Mouse (Mus musculus) heart, embryonic 16.5 days (tissue): Measurements from ENCODE around the gene Smyd5. TPM values are rescaled to one million over a fixed set of nuclear protein-coding genes. Genes with fewer than 3 reads are reported as not detected.

Source experiments
- ATAC-seq: fragments of 200-750 bp; cut with Nextera tagmentation; replicated peaks from 2 replicates; pipeline ENCODE4 v1.8.0; 2017; ENCODE audit warnings: moderate number of reproducible peaks; ENCODE audit not compliant: insufficient read depth, low FRiP score; ENCODE audit errors: extremely low read depth
- H3K27ac ChIP-seq: fragments of 300-500 bp; sonication (generic); 2 replicates; pipeline ENCODE4 v1.5.1; 2014; ENCODE audit warnings: mild to moderate bottlenecking, low read length, control low read depth, moderate library complexity
- H3K27me3 ChIP-seq: fragments of 300-500 bp; sonication (generic); 2 replicates; pipeline ENCODE4 v1.6.1; 2014; ENCODE audit warnings: low read length, mixed read lengths; ENCODE audit not compliant: control insufficient read depth, insufficient read depth
- H3K36me3 ChIP-seq: fragments of 300-500 bp; sonication (generic); 2 replicates; pipeline ENCODE4 v1.6.1; 2014; ENCODE audit not compliant: control insufficient read depth, insufficient read depth
- H3K4me1 ChIP-seq: fragments of 300-500 bp; sonication (generic); 2 replicates; pipeline ENCODE4 v1.6.1; 2014; ENCODE audit warnings: low read length, mixed read lengths; ENCODE audit not compliant: control insufficient read depth, insufficient read depth
- H3K4me2 ChIP-seq: fragments of 300-500 bp; sonication (generic); 2 replicates; pipeline ENCODE4 v1.6.1; 2014; ENCODE audit warnings: low read depth, mild to moderate bottlenecking, control low read depth, low read length
- H3K4me3 ChIP-seq: fragments of 300-500 bp; sonication (generic); 2 replicates; pipeline ENCODE4 v1.5.1; 2014; ENCODE audit warnings: mild to moderate bottlenecking, control low read depth, low read length
- H3K9ac ChIP-seq: fragments of 300-500 bp; sonication (generic); 2 replicates; pipeline ENCODE4 v1.6.1; 2014; ENCODE audit warnings: low read length, control low read depth
- H3K9me3 ChIP-seq: fragments of 300-500 bp; sonication (generic); replicated peaks from 2 replicates; pipeline ENCODE4 v1.6.1; 2016; ENCODE audit warnings: low read length; ENCODE audit not compliant: control insufficient read depth
- WGBS: fragments of 180-500 bp; shearing (Covaris S2); extraction: QIAGEN DNeasy Blood & Tissue Kit; methylation state at CpG from one replicate; pipeline ENCODE4 v1.1.7; 2014; 5-methylcytosine and 5-hydroxymethylcytosine counted together
- polyA plus RNA-seq: library from polyadenylated mRNA; unstranded; fragments of >200 nt; fragmentation: Nextera tagmentation; extraction: Ambion mirVana; gene quantifications from 2 replicates; pipeline ENCODE4 v1.2.1, GENCODE M21; 2015

Smyd5 gene
- 35.0 and 35.6 TPM in 2 replicates for polyA plus RNA-seq

GRCm38 (mm10) chr6:85431842-85432431, at the start of gene Smyd5:
TSS of gene Smyd5 (plus strand) at chr6:85431989.
- WGBS = under 1% methylated on average over 39 of the region's 39 CpGs
- no peak within 1 kb of the TSS for H3K27ac ChIP-seq

GRCm38 (mm10) chr6:85382791-85383190, 49.0 kb upstream of the Smyd5 start:
- Histone ChIP-seq H3K9ac (no peak overlapping the region), H3K27me3 (peaks cover 4% of the 10 kb centered on the region; the same call in 1 of the 2 replicates), H3K4me1 (peaks cover 17% of the 10 kb centered on the region), H3K9me3 (no peaks in the 10 kb centered on the region), H3K4me3 (no peak overlapping the region), H3K36me3 (no peaks in the 10 kb centered on the region), H3K4me2 (no peak overlapping the region), H3K27ac (no peak overlapping the region)
- 79% methylated on average over 2 of the region's 2 CpGs for WGBS
- ATAC-seq = no peak

More at GRCm38 (mm10) chr6:85431842-85432431, at the start of gene Smyd5:
- Histone ChIP-seq H3K36me3 (no peaks in the 10 kb centered on the region), H3K27me3 (no peaks in the 10 kb centered on the region; the same call in 1 of the 2 replicates), H3K4me2 (peak within 1 kb of the TSS; percentile 81), H3K9ac (peak within 1 kb of the TSS; percentile 92), H3K4me3 (peak within 1 kb of the TSS; percentile 97), H3K4me1 (peaks cover 11% of the 10 kb centered on the region), H3K9me3 (no peaks in the 10 kb centered on the region)
- ATAC-seq = peak; percentile 86

GRCm38 (mm10) chr6:85388608-85389007, 43.2 kb upstream of the Smyd5 start:
- H3K27me3 ChIP-seq = peaks cover 4% of the 10 kb centered on the region; the same call in 1 of the 2 replicates
- 52% methylated on average over 5 of the region's 5 CpGs for WGBS
- no peak overlapping the region for H3K27ac ChIP-seq
- H3K4me1 ChIP-seq = no peaks in the 10 kb centered on the region
- H3K36me3 ChIP-seq = no peaks in the 10 kb centered on the region
- ATAC-seq = no peak
- H3K4me2 ChIP-seq = no peak overlapping the region
- H3K4me3 ChIP-seq = no peak overlapping the region
- H3K9me3 ChIP-seq = no peaks in the 10 kb centered on the region
- no peak overlapping the region for H3K9ac ChIP-seq

DNA sequence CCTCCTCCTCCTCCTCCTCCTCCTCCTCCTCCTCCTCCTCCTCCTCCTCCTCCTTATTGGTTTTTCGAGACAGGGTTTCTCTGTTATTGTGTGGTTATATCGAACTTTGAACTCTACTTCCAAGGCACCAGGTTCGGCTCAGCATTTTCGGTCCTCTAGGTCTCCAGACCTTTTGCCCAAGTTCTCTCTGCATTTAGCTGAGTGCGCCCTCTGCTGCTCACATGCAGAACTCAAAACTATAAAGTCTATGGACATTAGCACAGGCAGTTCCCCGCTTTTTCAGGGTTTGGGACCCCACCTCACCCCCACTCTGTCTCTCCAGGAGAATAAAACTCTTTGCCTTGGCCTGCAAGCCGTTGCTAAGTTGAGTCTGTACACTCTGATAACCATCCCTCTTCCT, 40.0 kb upstream of the Smyd5 start:
- WGBS = 25% methylated on average over 6 of the region's 7 CpGs
- H3K9me3 ChIP-seq = no peaks in the 10 kb centered on the region
- no peak for ATAC-seq
- no peaks in the 10 kb centered on the region for H3K36me3 ChIP-seq
- no peak overlapping the region for H3K27ac ChIP-seq
- no peak overlapping the region for H3K9ac ChIP-seq
- H3K4me2 ChIP-seq = no peak overlapping the region
- no peak overlapping the region for H3K4me3 ChIP-seq
- H3K27me3 ChIP-seq = peaks cover 4% of the 10 kb centered on the region; the same call in 1 of the 2 replicates
- H3K4me1 ChIP-seq = no peaks in the 10 kb centered on the region

GRCm38 (mm10) chr6:85395360-85395759, 36.4 kb upstream of the Smyd5 start:
- H3K4me2 ChIP-seq = no peak overlapping the region
- 74% methylated on average over 2 of the region's 2 CpGs for WGBS
- no peak overlapping the region for H3K4me3 ChIP-seq
- H3K9me3 ChIP-seq = no peaks in the 10 kb centered on the region
- no peak overlapping the region for H3K9ac ChIP-seq
- H3K27ac ChIP-seq = no peak overlapping the region
- no peaks in the 10 kb centered on the region for H3K4me1 ChIP-seq
- no peaks in the 10 kb centered on the region for H3K27me3 ChIP-seq
- ATAC-seq = no peak
- no peaks in the 10 kb centered on the region for H3K36me3 ChIP-seq

DNA sequence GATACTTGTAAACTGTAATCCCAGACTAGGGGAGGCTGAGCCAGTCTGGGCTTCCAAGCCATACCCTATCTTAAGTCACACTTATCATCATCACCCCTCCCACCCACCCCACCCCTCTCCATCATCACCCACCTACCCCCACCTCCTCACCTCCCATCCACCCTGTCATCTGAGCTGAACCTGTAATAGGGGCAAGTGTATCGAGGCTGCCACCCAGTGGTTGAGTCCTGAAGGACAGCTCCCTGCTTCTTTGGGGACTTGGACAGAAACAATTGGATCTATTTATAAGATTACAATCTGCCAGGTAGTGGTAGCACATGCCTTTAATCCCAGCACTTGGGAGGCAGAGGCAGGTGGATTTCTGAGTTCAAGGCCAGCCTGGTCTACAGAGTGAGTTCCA, 34.6 kb upstream of the Smyd5 start:
- Histone ChIP-seq H3K4me2 (no peak overlapping the region), H3K27ac (no peak overlapping the region), H3K4me3 (no peak overlapping the region), H3K27me3 (no peaks in the 10 kb centered on the region), H3K4me1 (no peaks in the 10 kb centered on the region), H3K9me3 (no peaks in the 10 kb centered on the region), H3K36me3 (no peaks in the 10 kb centered on the region), H3K9ac (no peak overlapping the region)
- no peak for ATAC-seq
- 41% methylated on average over 1 of the region's 1 CpGs for WGBS

GRCm38 (mm10) chr6:85399715-85400114, 32.1 kb upstream of the Smyd5 start:
- Histone ChIP-seq H3K9me3 (no peaks in the 10 kb centered on the region), H3K36me3 (no peaks in the 10 kb centered on the region), H3K4me1 (no peaks in the 10 kb centered on the region), H3K4me2 (no peak overlapping the region), H3K27ac (no peak overlapping the region), H3K9ac (no peak overlapping the region), H3K4me3 (no peak overlapping the region), H3K27me3 (no peaks in the 10 kb centered on the region)
- ATAC-seq = no peak
- 27% methylated on average over 5 of the region's 5 CpGs for WGBS

GRCm38 (mm10) chr6:85402613-85403012, 29.2 kb upstream of the Smyd5 start:
- Histone ChIP-seq H3K4me3 (no peak overlapping the region), H3K9me3 (no peaks in the 10 kb centered on the region), H3K27ac (no peak overlapping the region), H3K36me3 (no peaks in the 10 kb centered on the region), H3K4me1 (no peaks in the 10 kb centered on the region), H3K4me2 (no peak overlapping the region), H3K9ac (no peak overlapping the region), H3K27me3 (peaks cover 7% of the 10 kb centered on the region; the same call in 1 of the 2 replicates)
- ATAC-seq = 0 out of 2 replicates have a peak, but pooled peaks have one; percentile 45
- 44% methylated on average over 2 of the region's 2 CpGs for WGBS

GRCm38 (mm10) chr6:85403039-85403438, 28.8 kb upstream of the Smyd5 start:
- ATAC-seq = no peak
- H3K4me3 ChIP-seq = no peak overlapping the region
- peaks cover 11% of the 10 kb centered on the region for H3K27me3 ChIP-seq
- H3K9ac ChIP-seq = no peak overlapping the region
- H3K4me2 ChIP-seq = no peak overlapping the region
- WGBS = 79% methylated on average over 10 of the region's 10 CpGs
- no peaks in the 10 kb centered on the region for H3K9me3 ChIP-seq
- no peaks in the 10 kb centered on the region for H3K36me3 ChIP-seq
- no peak overlapping the region for H3K27ac ChIP-seq
- no peaks in the 10 kb centered on the region for H3K4me1 ChIP-seq
